Mouse (Mus musculus) heart, embryonic 11.5 days (tissue): ENCODE results near the gene Osmr. TPM values are rescaled to one million over a fixed set of nuclear protein-coding genes. Genes with fewer than 3 reads are reported as not detected.

Experiments
- ATAC-seq: fragments of 200-750 bp; cut with Nextera tagmentation; replicated peaks from 2 replicates; pipeline ENCODE4 v1.8.0; 2017; ENCODE audit warnings: moderate library complexity; ENCODE audit not compliant: insufficient number of reproducible peaks, low FRiP score, low TSS enrichment
- H3K27ac ChIP-seq: fragments of 300-500 bp; sonication (generic); 2 replicates; pipeline ENCODE4 v1.5.1; 2014; ENCODE audit warnings: mild to moderate bottlenecking, low read depth, low read length
- H3K27me3 ChIP-seq: fragments of 300-500 bp; sonication (generic); 2 replicates; pipeline ENCODE4 v1.6.1; 2014; ENCODE audit warnings: mild to moderate bottlenecking, low read length, mixed read lengths; ENCODE audit not compliant: control insufficient read depth, insufficient read depth
- H3K36me3 ChIP-seq: fragments of 300-500 bp; sonication (generic); 2 replicates; pipeline ENCODE4 v1.6.1; 2014; ENCODE audit warnings: mild to moderate bottlenecking, low read length, moderate library complexity, mixed read lengths; ENCODE audit not compliant: control insufficient read depth, insufficient read depth
- H3K4me1 ChIP-seq: fragments of 300-500 bp; sonication (generic); 2 replicates; pipeline ENCODE4 v1.6.1; 2014; ENCODE audit warnings: low read length; ENCODE audit not compliant: control insufficient read depth, insufficient read depth
- H3K4me2 ChIP-seq: fragments of 300-500 bp; sonication (generic); 2 replicates; pipeline ENCODE4 v1.6.1; 2014; ENCODE audit warnings: mild to moderate bottlenecking, moderate library complexity
- H3K4me3 ChIP-seq: fragments of 300-500 bp; sonication (generic); 2 replicates; pipeline ENCODE4 v1.5.1; 2014; ENCODE audit warnings: low read depth, low read length
- H3K9ac ChIP-seq: fragments of 300-500 bp; sonication (generic); 2 replicates; pipeline ENCODE4 v1.6.1; 2014; ENCODE audit warnings: mild to moderate bottlenecking, low read depth, low read length, moderate library complexity
- H3K9me3 ChIP-seq: fragments of 300-500 bp; sonication (generic); replicated peaks from 2 replicates; pipeline ENCODE4 v1.6.1; 2016; ENCODE audit warnings: low read length; ENCODE audit not compliant: control insufficient read depth
- WGBS: fragments of 180-500 bp; shearing (Covaris S2); extraction: QIAGEN DNeasy Blood & Tissue Kit; methylation state at CpG from one replicate; pipeline ENCODE4 v1.1.7; 2014; ENCODE audit not compliant: insufficient replicate concordance; 5-methylcytosine and 5-hydroxymethylcytosine counted together
- polyA plus RNA-seq: library from polyadenylated mRNA; unstranded; fragments of >200 nt; fragmentation: Nextera tagmentation; extraction: Ambion mirVana; gene quantifications from 2 replicates; pipeline ENCODE4 v1.2.1, GENCODE M21; 2014

Osmr gene
- polyA plus RNA-seq, 1 experiment from 2014 or later = 0.57 TPM

DNA sequence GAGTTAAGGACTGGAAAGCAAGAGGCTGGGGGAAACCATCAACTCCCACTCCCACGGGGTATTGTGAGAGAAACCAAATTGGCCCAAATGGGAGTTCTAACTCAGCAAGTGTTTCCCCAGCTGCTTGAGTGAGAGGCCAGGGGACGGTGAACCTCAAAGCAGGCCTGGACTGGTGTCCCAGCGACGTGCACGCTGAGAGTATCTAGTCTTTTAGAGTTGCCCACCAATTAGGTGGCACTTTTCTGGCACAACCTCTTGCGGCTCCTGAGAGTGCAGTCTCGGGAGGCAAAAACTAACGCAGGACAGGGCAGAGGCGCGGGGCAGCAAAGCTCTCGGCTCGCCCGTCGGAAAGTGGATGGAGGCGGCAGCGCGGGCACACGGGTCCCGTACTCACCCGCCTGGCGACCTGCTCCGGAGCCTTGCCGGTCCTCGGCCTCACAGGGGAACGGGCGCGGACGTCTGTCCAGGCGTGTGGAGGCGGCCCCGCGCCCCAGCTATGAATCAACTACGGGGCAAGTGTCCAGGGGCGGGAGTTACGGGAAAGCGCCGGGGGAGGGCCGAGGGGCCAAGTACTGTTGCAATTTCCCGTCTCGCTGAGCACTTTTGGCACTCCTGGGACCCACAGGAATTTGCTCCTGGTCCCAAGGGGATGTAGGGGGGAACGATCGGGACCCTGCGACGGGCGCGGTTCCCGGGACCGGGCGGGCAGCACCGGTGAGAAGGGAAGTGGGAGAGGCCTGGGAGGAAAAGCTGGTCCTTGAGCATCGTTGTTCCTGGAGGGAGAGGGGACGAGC lies 765 bp downstream of the Osmr start:
- Histone ChIP-seq H3K4me3 (peak overlapping the region; percentile 59), H3K27me3 (peaks cover 10% of the 10 kb centered on the region; the same call in 1 of the 2 replicates), H3K36me3 (no peaks in the 10 kb centered on the region), H3K27ac (no peak overlapping the region), H3K4me2 (peak overlapping the region; percentile 97), H3K4me1 (peaks cover 8% of the 10 kb centered on the region; the same call in 1 of the 2 replicates), H3K9me3 (no peaks in the 10 kb centered on the region), H3K9ac (peak overlapping the region; percentile 70)
- WGBS = under 1% methylated on average over 52 of the region's 52 CpGs
- no peak; the same call in 1 of the 2 replicates for ATAC-seq

DNA sequence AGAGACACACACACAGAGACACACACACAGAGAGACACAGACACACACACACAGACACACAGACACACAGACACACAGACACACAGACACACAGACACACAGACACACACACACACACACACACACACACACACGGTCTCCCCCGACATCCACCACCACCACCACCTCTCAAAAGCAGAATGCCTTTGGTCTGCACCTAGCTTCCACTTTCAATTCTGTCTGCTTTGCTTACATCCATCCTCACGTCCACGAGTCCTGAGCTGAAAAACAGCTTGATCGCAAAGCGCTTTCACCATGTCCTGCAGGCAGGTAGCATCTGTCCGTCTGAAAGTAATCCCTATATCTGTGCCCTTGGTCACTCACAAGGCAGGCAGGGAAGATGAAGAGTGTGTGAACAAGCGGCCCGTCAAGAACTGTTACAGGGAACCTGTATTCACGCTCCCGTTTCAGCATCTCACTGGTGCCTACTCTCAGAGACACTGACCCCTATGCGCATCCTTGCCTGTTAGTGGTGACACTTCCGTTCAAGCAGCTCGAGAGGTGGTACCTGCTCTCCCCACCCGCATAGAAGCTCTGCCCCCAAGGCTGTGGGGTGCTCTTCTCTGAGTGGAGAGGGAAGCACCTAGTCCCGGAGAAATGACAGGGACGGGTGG lies 1.5 kb downstream of the Osmr start:
- H3K27me3 ChIP-seq = peaks cover 10% of the 10 kb centered on the region; the same call in 1 of the 2 replicates
- 34% methylated on average over 17 of the region's 17 CpGs for WGBS
- no peaks in the 10 kb centered on the region for H3K9me3 ChIP-seq
- H3K4me1 ChIP-seq = peaks cover 8% of the 10 kb centered on the region; the same call in 1 of the 2 replicates
- H3K4me3 ChIP-seq = peak overlapping the region; percentile 59
- peak overlapping the region; percentile 97 for H3K4me2 ChIP-seq
- no peak overlapping the region for H3K27ac ChIP-seq
- no peaks in the 10 kb centered on the region for H3K36me3 ChIP-seq
- ATAC-seq = no peak; the same call in 1 of the 2 replicates
- peak overlapping the region; percentile 70; the same call in 1 of the 2 replicates for H3K9ac ChIP-seq

DNA sequence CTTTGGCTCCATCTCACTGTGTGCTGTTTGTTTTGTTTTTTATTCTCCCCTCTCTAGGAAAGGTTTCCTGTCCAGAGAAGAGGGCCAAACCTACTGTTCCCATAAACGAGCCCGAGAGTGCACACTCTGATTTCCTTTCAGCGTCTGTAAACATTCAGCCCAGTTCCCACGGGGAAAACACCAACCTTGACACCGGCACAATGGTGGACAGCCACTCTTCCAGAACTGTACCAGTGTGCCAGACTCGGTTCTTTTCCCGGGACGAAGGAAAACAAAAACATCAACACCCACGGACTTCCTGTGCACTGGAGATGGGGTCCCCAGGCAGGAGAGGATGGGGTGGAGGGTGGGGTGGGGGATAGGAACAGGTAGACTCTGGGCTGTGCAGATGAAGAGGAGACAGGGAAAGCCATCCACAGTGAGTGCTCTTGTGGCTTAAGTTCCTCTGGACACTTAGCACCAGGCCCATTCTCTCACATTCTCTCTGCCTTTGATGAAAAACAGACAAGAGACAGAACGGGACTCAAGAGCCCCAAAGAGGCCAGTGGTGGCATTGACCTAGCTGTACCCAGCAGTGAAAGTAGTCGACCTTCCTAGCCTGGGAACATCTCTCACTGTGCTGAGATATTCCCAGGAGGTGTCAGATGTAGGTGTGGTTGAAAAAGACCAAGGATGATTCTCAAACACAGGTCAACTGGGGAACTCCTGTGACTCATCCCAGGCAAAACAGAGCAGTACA lies 3.0 kb downstream of the Osmr start:
- H3K4me2 ChIP-seq = no peak overlapping the region
- no peaks in the 10 kb centered on the region for H3K9me3 ChIP-seq
- H3K9ac ChIP-seq = no peak overlapping the region
- peaks cover 8% of the 10 kb centered on the region; the same call in 1 of the 2 replicates for H3K4me1 ChIP-seq
- no peak overlapping the region for H3K4me3 ChIP-seq
- 52% methylated on average over 11 of the region's 11 CpGs for WGBS
- no peak overlapping the region for H3K27ac ChIP-seq
- no peaks in the 10 kb centered on the region for H3K36me3 ChIP-seq
- H3K27me3 ChIP-seq = peaks cover 10% of the 10 kb centered on the region; the same call in 1 of the 2 replicates
- no peak for ATAC-seq

- Histone ChIP-seq H3K9ac (no peak overlapping the region), H3K4me3 (no peak overlapping the region), H3K4me2 (no peak overlapping the region), H3K27ac (no peak overlapping the region), H3K4me1 (peaks cover 6% of the 10 kb centered on the region; the same call in 1 of the 2 replicates), H3K9me3 (no peaks in the 10 kb centered on the region), H3K36me3 (no peaks in the 10 kb centered on the region), H3K27me3 (no peaks in the 10 kb centered on the region)
- no peak for ATAC-seq
- 68% methylated on average over 6 of the region's 6 CpGs for WGBS
Observed at GRCm38 (mm10) chr15:6866888-6867287, 7.9 kb downstream of the Osmr start.

DNA sequence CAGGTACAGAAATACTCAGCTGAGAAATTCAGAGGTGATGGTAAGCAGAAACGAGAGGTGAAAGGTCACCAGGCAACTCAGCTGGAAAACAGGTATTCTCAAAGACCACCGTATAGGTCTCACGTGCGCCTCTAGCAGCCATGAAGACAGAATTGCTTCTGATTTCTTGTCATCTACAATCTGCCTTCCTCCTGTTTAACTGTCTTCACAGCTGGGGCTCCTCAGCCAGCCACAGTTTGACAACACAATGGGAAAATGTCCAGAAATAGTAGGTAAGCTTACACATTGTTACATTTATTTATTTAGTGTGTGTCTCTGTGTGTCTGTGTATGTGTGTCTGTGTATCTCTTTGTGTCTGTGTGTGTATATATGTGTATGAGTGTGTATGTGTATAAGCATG lies 12.6 kb downstream of the Osmr start:
- no peak for ATAC-seq
- peak overlapping the region; percentile 49 for H3K4me2 ChIP-seq
- 0 out of 2 replicates have a peak, but pooled peaks cover 6% of the 10 kb centered on the region for H3K4me1 ChIP-seq
- peak overlapping the region; percentile 22; the same call in 1 of the 2 replicates for H3K4me3 ChIP-seq
- H3K9ac ChIP-seq = peak overlapping the region; percentile 39; the same call in 1 of the 2 replicates
- 72% methylated on average over 4 of the region's 4 CpGs for WGBS
- H3K27ac ChIP-seq = peak overlapping the region; percentile 92
- H3K9me3 ChIP-seq = no peaks in the 10 kb centered on the region
- no peaks in the 10 kb centered on the region for H3K36me3 ChIP-seq
- H3K27me3 ChIP-seq = no peaks in the 10 kb centered on the region

GRCm38 (mm10) chr15:6861617-6862016 lies 13.2 kb downstream of the Osmr start:
- Histone ChIP-seq H3K27me3 (no peaks in the 10 kb centered on the region), H3K4me1 (0 out of 2 replicates have a peak, but pooled peaks cover 6% of the 10 kb centered on the region), H3K4me2 (peak overlapping the region; percentile 49), H3K27ac (peak overlapping the region; percentile 92), H3K9me3 (no peaks in the 10 kb centered on the region), H3K36me3 (no peaks in the 10 kb centered on the region), H3K9ac (peak overlapping the region; percentile 39; the same call in 1 of the 2 replicates), H3K4me3 (peak overlapping the region; percentile 22; the same call in 1 of the 2 replicates)
- 43% methylated on average over 7 of the region's 7 CpGs for WGBS
- ATAC-seq = peak; percentile 67

GRCm38 (mm10) chr15:6859781-6860180 lies 15.0 kb downstream of the Osmr start:
- Histone ChIP-seq H3K27ac (no peak overlapping the region), H3K4me1 (0 out of 2 replicates have a peak, but pooled peaks cover 6% of the 10 kb centered on the region), H3K36me3 (no peaks in the 10 kb centered on the region), H3K4me3 (no peak overlapping the region), H3K9me3 (no peaks in the 10 kb centered on the region), H3K27me3 (no peaks in the 10 kb centered on the region), H3K4me2 (no peak overlapping the region), H3K9ac (no peak overlapping the region)
- 85% methylated on average over 7 of the region's 7 CpGs for WGBS
- ATAC-seq = no peak

- Histone ChIP-seq H3K27ac (no peak overlapping the region), H3K9me3 (no peaks in the 10 kb centered on the region), H3K4me2 (no peak overlapping the region), H3K27me3 (no peaks in the 10 kb centered on the region), H3K36me3 (no peaks in the 10 kb centered on the region), H3K4me1 (0 out of 2 replicates have a peak, but pooled peaks cover 6% of the 10 kb centered on the region), H3K4me3 (no peak overlapping the region), H3K9ac (no peak overlapping the region)
- no peak for ATAC-seq
- WGBS = 76% methylated on average over 4 of the region's 4 CpGs
Observed at GRCm38 (mm10) chr15:6858871-6859270, 15.9 kb downstream of the Osmr start.
